Mouse (Mus musculus) thymus, adult 2 months (tissue): ENCODE results near the gene Vmn1r139.
"Not testable (repeated sequence)": the region's sequence is repeated elsewhere in the genome, so short reads cannot be mapped to it uniquely, and the experiment has no call there.

Source experiments
- CTCF ChIP-seq: fragments of 200-500 bp; IDR thresholded peaks from 2 replicates; pipeline ENCODE4 v1.5.1; 2012; ENCODE audit warnings: mild to moderate bottlenecking, control low read depth, low read length, moderate library complexity, borderline replicate concordance; ENCODE audit not compliant: control insufficient read depth, poor library complexity, insufficient read depth; ENCODE audit errors: extremely low read depth
- POLR2A ChIP-seq: fragments of 200-500 bp; IDR thresholded peaks from 2 replicates; pipeline ENCODE4 v1.6.1; 2012; ENCODE audit warnings: mild to moderate bottlenecking, low read length, control low read depth, moderate library complexity; ENCODE audit not compliant: control insufficient read depth, poor library complexity, insufficient read depth; ENCODE audit errors: extremely low read depth

- not testable (repeated sequence) for TF ChIP-seq CTCF, POLR2A
Observed at GRCm38 (mm10) chr7:22118145-22118544, 49.3 kb downstream of the Vmn1r139 start, which contains the start of gene Gm16451.
